Mouse (Mus musculus) E14TG2a.4 (cell line): Measurements from ENCODE around the gene Ppp2r1b.

ENCODE experiments used
- CTCF ChIP-seq: conservative IDR thresholded peaks from 2 replicates; pipeline ENCODE4 v1.5.1; 2014; ENCODE audit warnings: low read length
- NANOG ChIP-seq: IDR thresholded peaks from 2 replicates; pipeline ENCODE4 v1.6.1; 2014; ENCODE audit warnings: borderline replicate concordance, low read length, mixed read lengths
- POU5F1 ChIP-seq: IDR thresholded peaks from 2 replicates; pipeline ENCODE4 v1.6.1; 2014; ENCODE audit warnings: low read length, borderline replicate concordance

- TF ChIP-seq CTCF: no peak
- TF ChIP-seq NANOG: no peak
- no peak for TF ChIP-seq POU5F1
Measured at GRCm38 (mm10) chr9:50845547-50845946, 446 bp downstream of the Ppp2r1b start.
